Mouse (Mus musculus) MEL (cell line): ENCODE results near the gene Mrpl22. TPM values are rescaled to one million over a fixed set of nuclear protein-coding genes. Genes with fewer than 3 reads are reported as not detected.
"Not testable (repeated sequence)": the region's sequence is repeated elsewhere in the genome, so short reads cannot be mapped to it uniquely, and the experiment has no call there.

Experiments
- DNase-seq: peaks from one replicate; pipeline ENCODE4 v3.0.0; 2011; ENCODE audit warnings: low read depth, low spot score
- H3K27ac ChIP-seq: 2 replicates; pipeline ENCODE4 v1.5.1; 2012; ENCODE audit warnings: low read depth, mild to moderate bottlenecking, control low read depth, low read length, moderate library complexity; ENCODE audit not compliant: control insufficient read depth
- H3K27me3 ChIP-seq, 2 experiments: fragments of 150-350 bp in 1 of 2; sonication (generic) in 1 of 2; 2 replicates each; pipeline ENCODE4 v1.6.1; 2012; ENCODE audit warnings: low read length in 2 of 2, mild to moderate bottlenecking in 2 of 2, improper control_type of control experiment in 1 of 2, moderate library complexity in 1 of 2; ENCODE audit not compliant: insufficient read depth in 2 of 2, control insufficient read depth in 1 of 2
- H3K36me3 ChIP-seq, 2 experiments: 2 replicates each; pipeline ENCODE4 v1.6.1; 2012 to 2014; ENCODE audit warnings: low read length in 2 of 2, improper control_type of control experiment in 1 of 2, inconsistent platforms in 1 of 2, mild to moderate bottlenecking in 1 of 2; ENCODE audit not compliant: insufficient read depth in 2 of 2, control insufficient read depth in 1 of 2
- H3K4me1 ChIP-seq, 2 experiments: fragments of 150-350 bp in 1 of 2; sonication (generic) in 1 of 2; 2 replicates each; pipeline ENCODE4 v1.6.1; 2012; ENCODE audit warnings: low read length in 2 of 2, improper control_type of control experiment in 1 of 2, mild to moderate bottlenecking in 1 of 2; ENCODE audit not compliant: insufficient read depth in 2 of 2, control insufficient read depth in 1 of 2
- H3K4me3 ChIP-seq, 2 experiments: fragments of 150-350 bp in 1 of 2; sonication (generic) in 1 of 2; 2 replicates each; pipeline ENCODE4 v1.5.1; 2012; ENCODE audit warnings: low read depth in 2 of 2, low read length in 2 of 2, mild to moderate bottlenecking in 2 of 2, moderate library complexity in 2 of 2, control low read depth in 1 of 2, improper control_type of control experiment in 1 of 2; ENCODE audit not compliant: control insufficient read depth in 1 of 2, insufficient read depth in 1 of 2
- H3K79me2 ChIP-seq: 2 replicates; pipeline ENCODE4 v1.6.1; 2012; ENCODE audit warnings: mild to moderate bottlenecking, low read length, moderate library complexity; ENCODE audit not compliant: control insufficient read depth, poor library complexity, insufficient read depth
- H3K9ac ChIP-seq: 2 replicates; pipeline ENCODE4 v1.6.1; 2012; ENCODE audit warnings: low read depth, mild to moderate bottlenecking, control low read depth, low read length, moderate library complexity; ENCODE audit not compliant: control insufficient read depth, poor library complexity, severe bottlenecking
- H3K9me3 ChIP-seq: fragments of 150-350 bp; sonication (generic); replicated peaks from 2 replicates; pipeline ENCODE4 v1.6.1; 2012; ENCODE audit warnings: mild to moderate bottlenecking, low read length, improper control_type of control experiment, moderate library complexity; ENCODE audit not compliant: insufficient read depth
- BHLHE40 ChIP-seq: IDR thresholded peaks from 2 replicates; pipeline ENCODE4 v1.6.1; 2012; ENCODE audit warnings: low read depth, mild to moderate bottlenecking, inconsistent platforms, low read length, improper control_type of control experiment, borderline replicate concordance
- CHD2 ChIP-seq: IDR thresholded peaks from 2 replicates; pipeline ENCODE4 v1.6.1; 2011; ENCODE audit warnings: low read length, improper control_type of control experiment
- CTCF ChIP-seq, 3 experiments: IDR thresholded peaks in 2 of 3; conservative IDR thresholded peaks in 1 of 3; 2 replicates each; pipeline ENCODE4 v1.5.1; 2011 to 2012; ENCODE audit warnings: low read length in 3 of 3, low read depth in 2 of 3, mild to moderate bottlenecking in 2 of 3, improper control_type of control experiment in 1 of 3, inconsistent platforms in 1 of 3, mixed read lengths in 1 of 3, moderate library complexity in 1 of 3; ENCODE audit not compliant: control insufficient read depth in 1 of 3, insufficient read depth in 1 of 3, poor library complexity in 1 of 3, severe bottlenecking in 1 of 3
- ELF1 ChIP-seq: IDR thresholded peaks from 2 replicates; pipeline ENCODE4 v1.6.1; 2014; ENCODE audit warnings: low read depth, mild to moderate bottlenecking, inconsistent platforms, low read length, improper control_type of control experiment, moderate library complexity
- EP300 ChIP-seq, 2 experiments: IDR thresholded peaks; 2 replicates each; pipeline ENCODE4 v1.6.1; 2011; ENCODE audit warnings: improper control_type of control experiment in 2 of 2, low read length in 2 of 2, low read depth in 1 of 2, mild to moderate bottlenecking in 1 of 2
- HCFC1 ChIP-seq: IDR thresholded peaks from 2 replicates; pipeline ENCODE4 v1.6.1; 2012; ENCODE audit warnings: low read depth, mild to moderate bottlenecking, inconsistent platforms, low read length, improper control_type of control experiment, moderate library complexity
- JUND ChIP-seq: IDR thresholded peaks from 2 replicates; pipeline ENCODE4 v1.6.1; 2011; ENCODE audit warnings: low read depth, mild to moderate bottlenecking, improper control_type of control experiment, low read length
- MAX ChIP-seq: IDR thresholded peaks from 2 replicates; pipeline ENCODE4 v1.6.1; 2011; ENCODE audit warnings: low read length, improper control_type of control experiment
- MAZ ChIP-seq: IDR thresholded peaks from 2 replicates; pipeline ENCODE4 v1.6.1; 2012; ENCODE audit warnings: low read depth, mild to moderate bottlenecking, inconsistent platforms, low read length, improper control_type of control experiment
- NRF1 ChIP-seq: IDR thresholded peaks from 2 replicates; pipeline ENCODE4 v1.6.1; 2014; ENCODE audit warnings: low read depth, mild to moderate bottlenecking, inconsistent platforms, low read length, improper control_type of control experiment, moderate library complexity; ENCODE audit not compliant: poor library complexity, insufficient read depth, severe bottlenecking
- POLR2AphosphoS2 ChIP-seq: IDR thresholded peaks from 2 replicates; pipeline ENCODE4 v1.6.1; 2011; ENCODE audit warnings: low read length, improper control_type of control experiment
- RAD21 ChIP-seq: IDR thresholded peaks from 2 replicates; pipeline ENCODE4 v1.6.1; 2011; ENCODE audit warnings: mild to moderate bottlenecking, low read depth, low read length, improper control_type of control experiment
- SIN3A ChIP-seq: IDR thresholded peaks from 2 replicates; pipeline ENCODE4 v1.6.1; 2012; ENCODE audit warnings: low read length, improper control_type of control experiment, inconsistent platforms
- SMC3 ChIP-seq: IDR thresholded peaks from 2 replicates; pipeline ENCODE4 v1.6.1; 2011; ENCODE audit warnings: low read depth, low read length, improper control_type of control experiment
- TBP ChIP-seq: IDR thresholded peaks from 2 replicates; pipeline ENCODE4 v1.8.0; 2011; ENCODE audit warnings: low read depth, low read length, improper control_type of control experiment
- ZC3H11A ChIP-seq: IDR thresholded peaks from 2 replicates; pipeline ENCODE4 v1.6.1; 2012; ENCODE audit warnings: low read depth, mild to moderate bottlenecking, inconsistent platforms, low read length, improper control_type of control experiment
- ZKSCAN1 ChIP-seq: IDR thresholded peaks from 2 replicates; pipeline ENCODE4 v1.6.1; 2012; ENCODE audit warnings: low read depth, mild to moderate bottlenecking, inconsistent platforms, low read length, improper control_type of control experiment, moderate library complexity
- ZNF384 ChIP-seq: IDR thresholded peaks from 2 replicates; pipeline ENCODE4 v1.6.1; 2012; ENCODE audit warnings: low read depth, mild to moderate bottlenecking, inconsistent platforms, low read length, improper control_type of control experiment
- polyA plus RNA-seq, 2 experiments: library from polyadenylated mRNA; stranded (reverse) in 1 of 2; unstranded in 1 of 2; fragments of >175 nt in 1 of 2; fragments of >200 nt in 1 of 2; gene quantifications; 2 replicates each; pipeline versions ENCODE4 v1.2.1 to v1.2.4; 2012; ENCODE audit warnings: low replicate concordance in 2 of 2, low read depth in 1 of 2; ENCODE audit not compliant: insufficient read length in 2 of 2, insufficient read depth in 1 of 2, missing spikeins in 1 of 2
- total RNA-seq: library from RNA; depleted of rRNA; stranded (reverse); fragments of 300-350 nt; gene quantifications from 2 replicates; pipeline ENCODE4 v1.2.3, GENCODE M21; 2012

Mrpl22 gene
- total and polyA plus RNA-seq, 3 experiments: 144 to 187 TPM; not detected in 1

DNA sequence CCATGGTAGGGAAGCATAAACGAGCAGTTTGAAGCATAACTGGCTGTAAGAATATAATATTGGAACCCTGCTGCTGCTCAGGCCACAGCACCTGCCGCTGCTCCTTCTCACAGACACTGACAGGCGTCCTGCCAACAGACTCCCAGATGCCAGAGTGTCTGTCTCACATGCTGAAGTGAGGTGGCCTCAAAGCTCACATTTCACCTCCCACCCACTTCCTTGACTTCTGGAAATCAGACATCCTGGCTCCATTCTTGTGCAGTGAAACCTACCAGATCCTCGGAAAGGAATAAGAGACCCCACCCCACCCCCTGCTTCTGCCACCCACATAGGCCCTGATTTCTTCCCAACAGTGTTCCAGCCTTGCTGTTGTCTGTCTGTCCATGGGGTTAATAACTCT, 52.3 kb downstream of the Mrpl22 start:
- peaks cover 0 to 6% of the 10 kb centered on the region in 2 experiments; a peak in 1 of 4 replicates for H3K36me3 ChIP-seq
- no peak for TF ChIP-seq JUND
- no peak for TF ChIP-seq HCFC1
- TF ChIP-seq BHLHE40: no peak
- TF ChIP-seq ZC3H11A: no peak
- TF ChIP-seq ZKSCAN1: no peak
- TF ChIP-seq NRF1: no peak
- no peak for TF ChIP-seq ZNF384
- no peak for TF ChIP-seq ELF1
- no peak for TF ChIP-seq SIN3A
- H3K9ac ChIP-seq: no peak overlapping the region
- peaks cover 2 to 12% of the 10 kb centered on the region in 2 experiments; a peak in 2 of 4 replicates for H3K4me1 ChIP-seq
- H3K79me2 ChIP-seq: no peaks in the 10 kb centered on the region
- no peak for DNase-seq
- no peak overlapping the region for H3K4me3 ChIP-seq
- no peaks in the 10 kb centered on the region for H3K9me3 ChIP-seq
- no peaks in the 10 kb centered on the region for H3K27me3 ChIP-seq
- no peak overlapping the region for H3K27ac ChIP-seq

DNA sequence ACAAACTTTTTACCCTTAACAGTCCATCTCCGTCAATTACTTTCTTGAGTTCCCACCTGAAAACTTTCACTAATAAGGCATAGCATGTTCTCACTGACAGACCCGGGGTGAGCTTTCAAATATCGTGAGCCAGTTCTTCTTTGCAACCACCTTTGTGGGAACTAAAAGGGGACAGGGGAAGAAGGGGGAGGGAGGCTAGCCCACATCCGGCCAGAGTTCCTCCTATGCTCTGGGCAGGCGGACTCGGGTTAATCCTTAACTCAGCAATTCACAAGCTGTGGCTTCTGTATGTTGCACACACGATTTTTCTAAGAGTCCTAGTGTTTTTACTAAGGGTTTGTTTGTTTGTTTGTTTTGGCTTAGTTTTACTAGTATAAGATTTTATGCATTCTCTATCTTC, 52.9 kb downstream of the Mrpl22 start:
- peaks cover 0 to 6% of the 10 kb centered on the region in 2 experiments; a peak in 1 of 4 replicates for H3K36me3 ChIP-seq
- H3K9ac ChIP-seq: peak overlapping the region; percentile 30; the same call in 1 of the 2 replicates
- peak overlapping the region; percentile 7 to 47 for H3K4me3 ChIP-seq
- no peaks in the 10 kb centered on the region for H3K9me3 ChIP-seq
- peaks cover 2 to 12% of the 10 kb centered on the region in 2 experiments; a peak in 2 of 4 replicates for H3K4me1 ChIP-seq
- peak; percentile 73 for DNase-seq
- H3K79me2 ChIP-seq: no peaks in the 10 kb centered on the region
- no peak overlapping the region for H3K27ac ChIP-seq
- peaks cover 0 to 2% of the 10 kb centered on the region in 2 experiments; a peak in 3 of 4 replicates for H3K27me3 ChIP-seq
- TF ChIP-seq TBP (peak; percentile 68; the same call in 1 of the 2 replicates), MAZ (0 out of 2 replicates have a peak, but pooled peaks have one; percentile 37), EP300 (IDR thresholded peaks at IDR 0.05; ENCODE audit: low read depth in 1 of 2, low read length in 2 of 2) (0 out of 4 replicates have a peak, but pooled peaks of 1 of the 2 experiments have one; percentile 12), POLR2AphosphoS2 (no peak), MAX (no peak), CHD2 (no peak)

DNA sequence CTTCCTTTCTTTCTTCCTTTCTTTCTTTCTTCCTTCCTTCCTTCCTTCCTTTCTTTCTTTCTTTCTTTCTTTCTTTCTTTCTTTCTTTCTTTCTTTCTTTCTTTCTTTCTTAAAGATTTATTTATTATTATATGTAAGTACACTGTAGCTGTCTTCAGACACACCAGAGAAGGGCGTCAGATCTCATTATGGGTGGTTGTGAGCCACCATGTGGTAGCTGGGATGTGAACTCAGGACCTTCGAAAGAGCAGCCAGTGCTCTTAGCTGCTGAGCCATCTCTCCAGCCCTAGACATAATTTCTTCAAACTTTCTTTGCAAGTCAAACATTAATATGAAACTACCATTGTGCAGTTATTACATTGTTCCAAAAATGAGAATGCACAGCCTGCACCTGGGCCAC, 53.4 kb downstream of the Mrpl22 start:
- peaks cover 2 to 12% of the 10 kb centered on the region in 2 experiments; a peak in 2 of 4 replicates for H3K4me1 ChIP-seq
- H3K27ac ChIP-seq, H3K27me3 ChIP-seq, H3K9me3 ChIP-seq, H3K36me3 ChIP-seq, H3K4me3 ChIP-seq, DNase-seq, H3K79me2 ChIP-seq, H3K9ac ChIP-seq: not testable (repeated sequence)
- TF ChIP-seq RAD21: peak; percentile 3
- TF ChIP-seq CTCF (IDR thresholded peaks at IDR 0.05 in 2 of 3, conservative IDR thresholded peaks at IDR 0.05 in 1 of 3; ENCODE audit: control insufficient read depth in 1 of 3, insufficient read depth in 1 of 3, low read depth in 2 of 3, low read length in 3 of 3, poor library complexity in 1 of 3, severe bottlenecking in 1 of 3): peak in 2 of 3 experiments; percentile 7 to 14; a peak in 1 of 6 replicates
- TF ChIP-seq SMC3: peak; percentile 24; the same call in 1 of the 2 replicates
